Comparison of ENCODE assay signal across 21 mouse cellular contexts in genomic region chr11:45850317-45850716, GRCm38 (mm10).
"Had no signal": no experiment of that assay in that cellular context is flagged by ENCODE, and none has a peak within 500 bp of the region (broad histone marks: within the 10 kb centered on the region; RNA-seq: fewer than 3 reads in every experiment).

No protein-coding gene starts in this region.

- H3K9me3 ChIP-seq: heart, embryonic 13.5 days; heart, embryonic 15.5 days; hindbrain, embryonic 13.5 days; hindbrain, embryonic 15.5 days; limb, embryonic 13.5 days; limb, embryonic 15.5 days; liver, embryonic 13.5 days; liver, embryonic 15.5 days had no signal

- H3K4me3 ChIP-seq: heart, adult 2 months; heart, embryonic 13.5 days; heart, embryonic 15.5 days; hindbrain, embryonic 13.5 days; hindbrain, embryonic 15.5 days; limb, embryonic 13.5 days; limb, embryonic 15.5 days; liver, embryonic 13.5 days; liver, embryonic 15.5 days had no signal

- H3K4me2 ChIP-seq: heart, embryonic 11.5 days; heart, embryonic 13.5 days; heart, embryonic 15.5 days; hindbrain, embryonic 13.5 days; hindbrain, embryonic 15.5 days; limb, embryonic 13.5 days; limb, embryonic 15.5 days; liver, embryonic 13.5 days; liver, embryonic 15.5 days had no signal

- H3K9ac ChIP-seq: heart, embryonic 13.5 days; heart, embryonic 15.5 days; hindbrain, embryonic 13.5 days; hindbrain, embryonic 15.5 days; limb, embryonic 13.5 days; limb, embryonic 15.5 days; liver, embryonic 13.5 days; liver, embryonic 15.5 days had no signal

- DNase-seq: gastrocnemius, postnatal 14 days; gastrocnemius, postnatal 36 days; heart, adult 2 months; heart, postnatal 14 days; heart, postnatal 36 days; kidney, adult 11 months; kidney, adult 8-10 months; kidney, postnatal 10 days; layer of hippocampus, adult 9-11 months; layer of hippocampus, postnatal 36 days; left cerebral cortex, postnatal 4 days; liver, embryonic 13.5 days had no signal

- H3K36me3 ChIP-seq: hindbrain, embryonic 13.5 days; hindbrain, embryonic 15.5 days had no signal

- H3K27me3 ChIP-seq: heart, embryonic 13.5 days; heart, embryonic 15.5 days; hindbrain, embryonic 13.5 days; hindbrain, embryonic 15.5 days; liver, embryonic 13.5 days; liver, embryonic 15.5 days had no signal

- H3K27ac ChIP-seq: heart, adult 2 months; heart, embryonic 13.5 days; heart, embryonic 15.5 days; hindbrain, embryonic 13.5 days; hindbrain, embryonic 15.5 days; hindbrain, postnatal 0 days; limb, embryonic 13.5 days; limb, embryonic 15.5 days; liver, embryonic 13.5 days; liver, embryonic 15.5 days had no signal
